Mouse (Mus musculus) lung, postnatal 0 days (tissue): Measurements from ENCODE around the gene Unc5c.

Experiments
- CTCF ChIP-seq: IDR thresholded peaks from 2 replicates; pipeline ENCODE4 v1.5.1; 2016; ENCODE audit warnings: antibody characterized with exemption, mild to moderate bottlenecking
- EP300 ChIP-seq: IDR thresholded peaks from 2 replicates; pipeline ENCODE4 v1.6.1; 2016; ENCODE audit warnings: antibody characterized with exemption, mild to moderate bottlenecking, control low read depth

GRCm38 (mm10) chr3:141511253-141512038, 46.4 kb downstream of the Unc5c start:
- no peak for TF ChIP-seq CTCF
- TF ChIP-seq EP300, result no peak
